Mouse (Mus musculus) gastrocnemius, postnatal 10 days (tissue): ENCODE measurements around the gene Large2. TPM values are rescaled to one million over a fixed set of nuclear protein-coding genes. Genes with fewer than 3 reads are reported as not detected.
A peak's percentile ranks its signal among the peaks of the same experiment; 100 is the strongest.
"Not testable (repeated sequence)": the region's sequence is repeated elsewhere in the genome, so short reads cannot be mapped to it uniquely, and the experiment has no call there.

Source experiments
- DNase-seq: peaks from one replicate; pipeline ENCODE4 v3.0.0; 2021; ENCODE audit warnings: mixed read lengths
- long read RNA-seq, 2 experiments: library from polyadenylated mRNA; stranded (forward); transcript quantifications; one replicate each; pipeline ENCODE4 v2.0.0; 2021
- total RNA-seq, 2 experiments: library from RNA; stranded (reverse); gene quantifications; 2 replicates each; pipeline ENCODE4 v1.2.3; 2021

Large2 gene
- total RNA-seq = under 1 TPM; 0.40 to 0.70 TPM
- long read RNA-seq, experiment 1 = 0 reads
- long read RNA-seq, experiment 2, partial matches to known transcripts = 0 of 4 reads
- long read RNA-seq, experiment 2, other reads (novel, unspliced or antisense) = 4 of 4 reads

- no peak for DNase-seq
These were observed at the start of gene Large2, which contains the start of gene Pex16 for GRCm38 (mm10) chr2:92374514-92374913. Gene Large2, minus strand, starts transcription at chr2:92374869. Gene Pex16, plus strand, starts transcription at chr2:92374676.

- DNase-seq = peak; percentile 95
These were observed 49.2 kb upstream of the Large2 start for GRCm38 (mm10) chr2:92423702-92424461.

GRCm38 (mm10) chr2:92423156-92423555, 48.5 kb upstream of the Large2 start:
- DNase-seq = no peak

- DNase-seq = no peak
These were observed 47.9 kb upstream of the Large2 start for GRCm38 (mm10) chr2:92422388-92423135.

GRCm38 (mm10) chr2:92421723-92422387, 47.2 kb upstream of the Large2 start:
- no peak for DNase-seq

GRCm38 (mm10) chr2:92411705-92412104, 37.0 kb upstream of the Large2 start:
- no peak for DNase-seq

- no peak for DNase-seq
These were observed 33.8 kb upstream of the Large2 start for GRCm38 (mm10) chr2:92408309-92409045.

GRCm38 (mm10) chr2:92405687-92406086, 31.0 kb upstream of the Large2 start:
- DNase-seq = no peak

- DNase-seq = no peak
These were observed 30.1 kb upstream of the Large2 start for GRCm38 (mm10) chr2:92404737-92405136.

GRCm38 (mm10) chr2:92403776-92404319, 29.2 kb upstream of the Large2 start:
- no peak for DNase-seq

GRCm38 (mm10) chr2:92402591-92403326, 28.1 kb upstream of the Large2 start:
- no peak for DNase-seq

GRCm38 (mm10) chr2:92401091-92401561, 26.5 kb upstream of the Large2 start, which contains the start of gene Mapk8ip1:
Gene Mapk8ip1, minus strand, starts transcription at chr2:92401263.
- no peak for DNase-seq

GRCm38 (mm10) chr2:92400682-92401081, 26.0 kb upstream of the Large2 start:
- DNase-seq = no peak

GRCm38 (mm10) chr2:92399877-92400276, 25.2 kb upstream of the Large2 start:
- DNase-seq = not testable (repeated sequence)

- DNase-seq = no peak
These were observed 22.8 kb upstream of the Large2 start for GRCm38 (mm10) chr2:92397436-92397835.

- DNase-seq = no peak
These were observed 20.9 kb upstream of the Large2 start for GRCm38 (mm10) chr2:92395535-92395934.

GRCm38 (mm10) chr2:92392318-92393264, 17.9 kb upstream of the Large2 start:
- DNase-seq = peak; percentile 46

- no peak for DNase-seq
These were observed 17.1 kb upstream of the Large2 start for GRCm38 (mm10) chr2:92391703-92392317.

GRCm38 (mm10) chr2:92391116-92391515, 16.4 kb upstream of the Large2 start:
- DNase-seq = no peak
